Mouse (Mus musculus) olfactory bulb, adult 2 months (tissue): ENCODE measurements at regions not wholly inside any gene's neighbourhood (a gene's known extent, or its start where the extent isn't known, plus 50 kb on each side); places are given as distances from the start of the nearest gene placed in this dataset.

Experiments used
- H3K27ac ChIP-seq: fragments of 200-500 bp; 2 replicates; pipeline ENCODE4 v1.5.1; 2012; ENCODE audit warnings: low read depth, low read length; ENCODE audit not compliant: insufficient read depth
- H3K4me1 ChIP-seq: fragments of 200-500 bp; 2 replicates; pipeline ENCODE4 v1.6.1; 2012; ENCODE audit warnings: low read length; ENCODE audit not compliant: control insufficient read depth, insufficient read depth
- H3K4me3 ChIP-seq: fragments of 200-500 bp; 2 replicates; pipeline ENCODE4 v1.5.1; 2012; ENCODE audit warnings: mild to moderate bottlenecking, low read depth, low read length, moderate library complexity; ENCODE audit not compliant: insufficient read depth
- CTCF ChIP-seq: fragments of 200-500 bp; IDR thresholded peaks from 2 replicates; pipeline ENCODE4 v1.5.1; 2012; ENCODE audit warnings: low read depth, mild to moderate bottlenecking, low read length, moderate library complexity; ENCODE audit not compliant: insufficient read depth
- POLR2A ChIP-seq: fragments of 200-500 bp; IDR thresholded peaks from 2 replicates; pipeline ENCODE4 v1.6.1; 2012; ENCODE audit warnings: mild to moderate bottlenecking, low read depth, low read length, moderate library complexity; ENCODE audit not compliant: insufficient read depth
- WGBS: fragments of 180-500 bp; shearing (Covaris S2); methylation state at CpG from one replicate; pipeline ENCODE4 v1.1.7; 2018; 5-methylcytosine and 5-hydroxymethylcytosine counted together

DNA sequence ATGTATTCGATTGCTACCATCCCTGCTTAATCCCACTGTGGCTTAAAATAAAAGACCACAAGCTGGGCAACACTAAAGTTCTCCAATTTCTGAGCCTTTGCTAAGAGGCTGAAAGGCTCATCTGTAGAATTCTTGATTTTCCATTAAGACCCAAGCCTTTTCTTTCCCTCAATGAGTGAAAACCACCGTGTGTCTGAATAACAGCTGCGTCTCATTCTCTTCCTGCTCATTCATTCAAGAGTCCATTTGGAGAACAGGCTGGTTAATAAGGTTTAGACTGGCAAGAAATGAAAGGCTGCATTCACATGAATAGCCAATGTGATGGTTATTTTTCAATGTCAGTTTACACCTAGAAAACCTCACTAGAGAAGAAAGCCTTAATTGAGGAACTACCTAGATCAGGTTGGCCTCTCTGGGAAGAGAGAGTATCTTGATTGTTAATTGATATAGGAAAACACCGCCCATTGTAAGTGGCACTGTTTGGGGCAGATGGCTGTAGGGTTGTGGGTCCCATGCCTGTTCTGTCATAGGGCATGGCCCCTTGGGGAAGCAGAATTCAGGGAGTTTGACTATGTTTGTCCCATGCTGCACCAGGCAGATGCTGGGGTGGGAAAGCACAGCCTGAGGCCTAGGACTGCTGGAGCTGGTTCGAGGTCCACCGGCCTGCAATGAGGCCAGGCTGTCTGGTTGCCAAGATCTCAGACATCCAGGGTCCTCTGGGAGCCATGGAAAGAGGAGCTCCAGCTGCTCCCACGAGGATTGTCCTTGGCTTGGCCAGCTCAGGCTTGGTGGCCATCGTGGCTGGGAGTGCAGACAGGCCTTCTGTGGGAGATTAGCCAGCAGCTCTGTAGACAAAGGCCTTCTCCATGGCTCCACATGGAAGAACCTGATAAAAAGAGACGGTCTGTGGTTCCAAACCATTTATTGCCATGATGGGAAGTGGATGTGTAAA, 161.3 kb upstream of the Castor2 start:
- Histone ChIP-seq H3K4me3 (no peak overlapping the region), H3K4me1 (no peaks in the 10 kb centered on the region), H3K27ac (no peak overlapping the region)
- TF ChIP-seq POLR2A (no peak), CTCF (no peak)
- 69% methylated on average over 9 of the region's 9 CpGs for WGBS

DNA sequence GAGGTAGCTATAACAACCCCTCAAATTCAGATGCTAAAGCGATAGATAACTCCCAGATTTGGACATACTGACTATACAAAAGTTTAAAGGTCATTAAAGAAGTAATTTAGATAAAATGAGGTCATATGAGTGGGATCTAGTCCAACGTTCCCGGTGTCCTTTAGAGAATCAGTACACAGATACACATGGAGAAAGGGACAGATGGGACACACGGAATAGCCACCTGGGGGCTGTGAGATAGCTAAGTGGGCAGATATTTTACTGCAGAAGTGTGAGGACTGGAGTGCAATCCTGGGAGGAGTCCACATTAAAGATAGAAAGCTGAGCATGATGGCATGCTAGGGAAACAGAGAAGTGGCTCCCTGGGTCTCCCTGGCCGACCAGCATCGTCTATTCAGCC, 164.1 kb upstream of the Castor2 start:
- Histone ChIP-seq H3K4me3 (no peak overlapping the region), H3K27ac (no peak overlapping the region), H3K4me1 (no peaks in the 10 kb centered on the region)
- TF ChIP-seq CTCF (no peak), POLR2A (no peak)
- 86% methylated on average over 6 of the region's 6 CpGs for WGBS

DNA sequence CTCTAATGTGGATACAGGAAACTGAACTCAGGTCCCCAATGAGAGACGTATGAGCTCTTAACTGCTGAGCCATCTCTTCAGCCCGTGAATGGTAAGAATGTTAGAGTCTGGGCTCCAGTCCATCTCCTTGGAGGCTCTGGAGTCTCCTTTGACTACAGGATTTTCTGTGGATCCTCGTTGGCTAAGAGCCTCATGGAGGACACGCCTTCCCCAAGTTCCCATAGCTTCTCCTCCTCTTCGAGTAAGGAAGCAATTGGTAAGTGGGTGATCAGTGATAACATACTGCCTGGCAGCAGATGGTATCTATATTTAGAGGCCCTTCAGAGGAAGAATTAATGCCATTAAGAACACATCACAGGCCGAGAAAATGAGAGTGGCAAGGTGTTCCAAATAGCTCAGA, 164.5 kb upstream of the Castor2 start:
- Histone ChIP-seq H3K4me3 (no peak overlapping the region), H3K27ac (no peak overlapping the region), H3K4me1 (no peaks in the 10 kb centered on the region)
- TF ChIP-seq CTCF (no peak), POLR2A (no peak)
- WGBS: 45% methylated on average over 6 of the region's 6 CpGs

DNA sequence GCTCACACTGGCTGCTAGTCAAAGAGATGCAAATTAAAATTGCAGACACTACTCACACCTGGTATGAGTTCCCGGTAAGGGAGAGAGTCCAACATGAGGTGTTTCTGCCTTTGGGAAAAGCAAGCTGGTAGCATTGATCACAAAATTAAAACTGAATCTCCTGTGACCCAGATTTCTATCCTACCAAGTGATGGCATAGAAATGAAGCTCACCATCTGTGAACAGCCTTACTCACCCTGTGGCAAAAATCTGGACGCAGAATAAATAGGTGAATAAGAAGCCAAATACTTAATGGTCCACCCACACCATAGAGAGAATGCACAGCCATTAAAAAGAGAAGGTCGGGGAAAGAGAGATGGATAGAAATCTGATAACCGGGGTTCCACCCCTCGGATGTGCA, 169.4 kb upstream of the Castor2 start:
- H3K27ac ChIP-seq: no peak overlapping the region
- WGBS: 91% methylated on average over 5 of the region's 5 CpGs
- peaks cover 3% of the 10 kb centered on the region; the same call in 1 of the 2 replicates for H3K4me1 ChIP-seq
- TF ChIP-seq CTCF (no peak), POLR2A (no peak)
- H3K4me3 ChIP-seq: no peak overlapping the region

DNA sequence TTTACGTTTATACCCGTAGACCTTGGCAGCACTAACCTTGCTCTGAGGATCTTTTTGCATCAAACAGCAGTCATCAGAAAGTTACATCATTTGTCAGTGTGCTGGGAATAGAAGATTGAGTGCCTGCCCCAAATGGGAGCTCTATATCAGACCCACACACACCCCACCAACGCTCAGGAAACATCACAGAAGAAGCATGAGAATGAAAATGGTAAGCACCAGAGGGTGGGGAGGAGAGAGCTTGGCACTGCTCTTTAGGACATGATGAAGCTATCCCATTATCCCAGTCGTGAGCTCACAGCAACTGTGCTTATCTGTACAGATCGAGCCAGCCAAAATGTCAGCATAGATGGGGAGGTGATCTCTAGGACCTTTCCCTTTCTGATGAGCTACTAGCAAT, 172.5 kb upstream of the Castor2 start:
- WGBS: 88% methylated on average over 5 of the region's 5 CpGs
- H3K27ac ChIP-seq: no peak overlapping the region
- H3K4me3 ChIP-seq: no peak overlapping the region
- peaks cover 3% of the 10 kb centered on the region; the same call in 1 of the 2 replicates for H3K4me1 ChIP-seq
- TF ChIP-seq CTCF (no peak), POLR2A (no peak)

DNA sequence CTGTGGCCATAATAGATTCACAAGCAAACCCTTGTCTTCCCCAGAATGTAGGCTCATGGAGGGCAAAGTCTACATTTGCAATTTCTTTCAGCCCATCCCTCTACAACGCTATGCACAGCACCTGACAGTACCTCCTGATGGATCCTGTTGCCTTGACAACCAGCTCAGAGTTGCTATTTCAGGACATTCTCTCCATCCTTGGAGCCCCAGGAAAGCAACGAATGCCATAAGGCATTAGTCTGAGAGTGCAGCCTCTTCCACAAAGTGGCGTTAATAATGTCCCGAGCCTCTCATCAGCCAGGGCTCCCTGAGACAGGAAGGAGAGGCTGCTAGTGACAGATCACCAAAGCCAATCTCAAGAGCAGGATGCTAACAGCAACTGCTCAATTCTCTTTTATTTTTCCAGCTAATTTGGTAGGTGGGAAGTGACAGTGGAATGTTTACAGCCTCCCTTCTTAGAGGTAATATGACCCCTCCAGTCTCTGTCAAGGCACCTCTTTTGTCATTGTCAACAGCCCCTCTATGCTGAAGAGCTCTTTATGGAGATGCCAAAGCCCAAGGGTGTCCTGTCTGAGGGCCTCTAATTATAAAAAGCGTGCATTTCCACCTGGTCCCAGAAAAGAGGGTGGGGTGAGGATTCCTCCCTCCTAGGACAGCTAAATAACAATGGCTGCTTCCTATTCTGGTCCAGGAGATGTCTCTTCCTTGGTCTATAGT, 174.2 kb upstream of the Castor2 start:
- Histone ChIP-seq H3K4me3 (no peak overlapping the region), H3K4me1 (peaks cover 3% of the 10 kb centered on the region; the same call in 1 of the 2 replicates), H3K27ac (no peak overlapping the region)
- WGBS: 32% methylated on average over 5 of the region's 5 CpGs
- TF ChIP-seq CTCF: no peak
- TF ChIP-seq POLR2A: no peak

DNA sequence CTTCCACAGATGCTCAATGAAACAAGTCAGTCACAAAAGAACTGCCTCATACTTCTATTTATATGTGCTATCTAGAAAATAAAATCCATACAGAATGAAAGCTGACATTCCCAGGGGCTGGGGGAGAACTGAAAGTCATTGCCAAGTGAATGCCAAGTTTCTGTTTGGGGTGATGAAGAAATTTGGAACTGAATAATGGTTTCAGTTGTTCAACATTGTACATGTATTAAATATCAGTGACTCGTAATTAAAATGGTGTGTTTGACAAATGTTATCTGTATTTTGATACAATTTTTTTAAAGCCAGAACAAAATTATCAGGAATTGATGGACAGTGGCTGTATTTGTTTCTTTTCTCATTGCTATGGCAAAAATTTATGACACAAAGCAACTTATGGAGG, 177.3 kb upstream of the Castor2 start:
- no peak overlapping the region for H3K27ac ChIP-seq
- peaks cover 3% of the 10 kb centered on the region; the same call in 1 of the 2 replicates for H3K4me1 ChIP-seq
- TF ChIP-seq POLR2A (no peak), CTCF (no peak)
- H3K4me3 ChIP-seq: no peak overlapping the region
- 78% methylated on average over 1 of the region's 1 CpGs for WGBS

DNA sequence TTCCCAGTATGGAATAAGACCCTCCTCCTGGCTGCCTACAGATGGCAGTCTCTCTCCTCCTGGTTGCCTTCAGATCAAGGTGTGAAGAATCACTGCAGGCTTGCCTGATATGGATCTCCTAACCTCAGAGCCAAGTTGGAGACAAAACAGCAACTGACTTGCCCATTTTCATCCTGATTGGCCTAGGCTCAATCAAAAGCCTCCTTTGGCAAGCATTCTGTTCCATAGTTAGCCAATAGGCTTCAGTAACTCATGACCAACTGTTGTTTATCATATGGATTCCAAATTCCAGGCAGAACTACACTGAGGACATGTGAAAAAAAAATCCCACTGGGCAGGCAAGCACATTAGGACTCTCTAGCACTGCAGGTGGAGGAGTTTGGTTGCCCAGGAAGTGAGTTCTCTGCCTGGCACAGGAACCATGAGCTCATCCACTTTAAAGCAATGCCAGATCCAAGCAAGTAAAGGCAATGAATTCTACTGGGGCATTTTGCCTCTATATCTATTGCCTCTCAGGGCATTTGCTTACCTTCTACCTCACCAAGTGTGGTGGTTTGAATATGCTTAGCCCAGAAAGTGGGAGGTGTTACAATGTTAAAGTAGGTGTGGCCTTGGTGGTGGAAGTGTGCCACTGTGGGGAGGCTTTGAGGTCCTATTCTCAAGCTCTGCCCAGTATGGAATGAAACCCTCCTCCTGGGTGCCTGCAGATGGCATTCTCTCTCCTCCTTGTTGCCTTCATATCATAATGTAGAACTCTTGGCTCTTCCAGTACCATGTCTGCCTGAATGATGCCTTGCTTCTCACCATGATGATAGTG, 183.6 kb upstream of the Castor2 start:
- H3K4me3 ChIP-seq: no peak overlapping the region
- H3K27ac ChIP-seq: no peak overlapping the region
- TF ChIP-seq POLR2A (no peak), CTCF (no peak)
- no peaks in the 10 kb centered on the region for H3K4me1 ChIP-seq
